Mouse (Mus musculus): Measurements from ENCODE around the gene Rab3c.

DNA sequence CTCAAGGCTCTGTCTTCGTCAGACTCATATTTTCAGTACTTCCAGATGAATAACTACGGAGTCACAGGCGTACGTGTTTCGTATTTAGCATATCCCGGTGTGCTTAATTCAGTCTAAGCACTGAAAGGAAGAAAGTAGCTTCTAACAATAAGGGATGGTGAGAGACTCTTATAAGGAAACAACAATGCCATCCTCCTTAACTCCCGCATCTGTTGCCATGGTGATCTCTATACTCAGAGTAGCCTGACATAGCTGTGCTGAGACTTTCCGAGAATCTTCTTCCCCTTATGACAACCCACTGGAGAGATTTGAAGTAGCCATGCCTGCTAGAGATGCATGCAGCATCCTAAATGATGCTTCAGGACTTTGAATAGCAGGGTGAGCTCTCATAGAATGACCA lies 272.3 kb downstream of the Rab3c start:
- no peak for TF ChIP-seq POLR2A (IDR thresholded peaks at IDR 0.05; ENCODE audit: borderline replicate concordance, extremely low read depth, insufficient read depth, insufficient read length, poor library complexity, severe bottlenecking)
- TF ChIP-seq CTCF (IDR thresholded peaks at IDR 0.05; ENCODE audit: borderline replicate concordance, extremely low read depth, insufficient read depth, insufficient read length), result no peak

All from brain, embryonic 14.5 days (tissue).